Mouse (Mus musculus): ENCODE results near the gene Lgmn.

DNA sequence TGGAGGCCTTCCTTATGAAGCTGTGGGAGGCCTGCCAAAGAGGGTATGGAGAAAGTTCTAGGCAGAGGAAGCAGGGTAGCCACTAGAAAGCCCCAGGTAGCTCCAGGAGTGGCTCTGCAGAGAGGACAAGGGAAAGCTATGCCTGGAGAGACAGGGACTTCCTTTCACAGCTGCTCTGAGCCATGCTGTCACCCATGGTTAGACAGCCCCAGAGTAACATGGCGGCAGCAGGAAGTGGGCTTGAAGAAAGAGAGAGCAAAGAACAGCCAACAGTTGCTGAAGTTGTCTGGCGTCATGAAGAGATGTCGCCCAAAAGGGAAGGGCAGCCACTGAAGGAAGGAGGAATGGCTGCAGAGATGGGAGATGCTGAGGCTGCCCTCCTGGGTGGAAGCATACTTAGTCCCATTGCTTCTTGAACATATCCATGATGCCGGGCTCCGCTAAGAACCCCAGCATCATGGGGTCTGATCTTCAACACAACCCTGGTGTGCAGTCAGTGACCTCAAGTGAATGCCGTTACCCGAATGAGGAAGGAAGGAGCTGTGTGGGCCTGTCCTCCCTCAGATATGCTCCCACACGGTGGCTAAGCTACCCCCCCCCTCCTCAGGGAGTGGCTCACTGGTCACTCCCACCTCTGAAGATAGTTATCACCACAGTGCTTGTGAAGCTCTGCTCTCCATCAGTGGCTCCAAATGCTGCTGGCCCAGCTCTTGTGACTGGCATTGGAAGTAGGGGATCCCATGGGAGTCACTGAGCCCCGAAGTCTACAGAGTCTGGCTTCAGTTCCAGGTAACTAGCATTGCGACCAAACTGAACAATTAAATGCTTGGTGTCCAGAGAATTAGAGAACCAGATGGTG lies 85.3 kb downstream of the Lgmn start:
- TF ChIP-seq CTCF (IDR thresholded peaks at IDR 0.05; ENCODE audit: extremely low read depth, insufficient read length, insufficient replicate concordance, low read depth, low read length) (no peak), POLR2A (IDR thresholded peaks at IDR 0.05; ENCODE audit: low read depth, low read length) (no peak)
